In the genomic region with DNA sequence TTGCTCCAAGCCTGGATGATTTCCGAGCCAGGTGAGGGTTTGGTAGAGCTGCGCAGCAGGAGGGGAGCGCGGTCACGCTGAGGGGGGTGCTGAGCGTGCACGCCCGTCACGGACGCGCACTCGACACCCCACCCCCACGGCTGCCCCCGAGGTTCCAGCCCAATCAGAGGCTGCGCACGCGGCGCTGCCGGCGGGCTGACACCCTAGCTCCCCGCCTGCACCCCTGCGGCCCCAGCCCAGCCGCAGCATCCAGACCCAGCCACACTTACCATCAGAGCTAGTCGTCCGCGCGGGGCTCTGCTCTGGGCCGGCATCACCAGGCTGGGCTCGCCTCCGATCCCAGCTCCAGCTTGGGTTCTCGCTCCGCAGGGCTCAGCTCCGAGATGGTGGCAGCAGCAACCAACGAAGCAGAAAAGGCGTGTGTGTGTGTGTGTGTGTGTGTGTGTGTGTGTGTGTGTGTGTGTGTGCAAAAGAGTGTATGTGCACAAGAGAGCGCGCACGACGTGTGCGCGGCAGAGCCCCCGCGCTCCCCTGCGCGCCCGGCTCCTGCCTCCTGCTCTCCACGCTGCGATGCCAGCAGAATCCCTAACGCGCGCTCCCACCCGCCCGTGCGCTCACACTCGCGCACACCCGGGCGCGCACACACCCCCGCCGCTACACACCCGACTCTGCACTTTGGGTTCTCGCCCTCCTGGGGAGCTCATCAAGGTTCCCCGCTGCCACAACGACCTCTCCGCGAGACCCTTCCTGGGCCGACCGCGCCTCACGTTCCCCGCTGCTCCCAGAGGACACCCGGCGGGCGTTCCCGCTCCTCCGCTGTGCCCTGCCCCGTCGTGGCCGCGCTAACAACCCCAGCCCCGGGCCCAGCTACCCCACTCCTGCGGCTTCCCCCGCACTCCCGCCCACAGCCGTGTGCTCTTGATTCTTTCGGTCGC, we compare ENCODE assay signal across 7 mouse cellular contexts. TPM values are rescaled to one million over a fixed set of nuclear protein-coding genes. Genes with fewer than 3 reads are reported as not detected.
DNase-seq lines count a peak whose midpoint lies in the region; ATAC-seq lines count a peak whose summit lies in the region.

TSS of gene Lingo1 (minus strand) at position 748 of the 935 bp plus-strand sequence.

- peak within 1 kb of the TSS; percentile 81 for H3K4me3 ChIP-seq in megakaryocyte, embryonic 14.5 days (replicated peaks)
- H3K4me3 ChIP-seq in hindbrain, embryonic 13.5 days, result peak within 1 kb of the TSS; percentile 66
- peak within 1 kb of the TSS; percentile 55 for H3K4me3 ChIP-seq in limb, embryonic 13.5 days

- H3K27ac ChIP-seq in hindbrain, embryonic 13.5 days, result peak within 1 kb of the TSS; percentile 92
- no peak within 1 kb of the TSS for H3K27ac ChIP-seq in limb, embryonic 13.5 days

- peaks cover 5% of the 10 kb centered on the region; the same call in 1 of the 2 replicates for H3K9me3 ChIP-seq in megakaryocyte, embryonic 14.5 days
- H3K9me3 ChIP-seq in hindbrain, embryonic 13.5 days, result no peaks in the 10 kb centered on the region
- H3K9me3 ChIP-seq in limb, embryonic 13.5 days, result no peaks in the 10 kb centered on the region

- peak within 1 kb of the TSS; percentile 84 for H3K4me2 ChIP-seq in hindbrain, embryonic 13.5 days
- peak within 1 kb of the TSS; percentile 98 for H3K4me2 ChIP-seq in limb, embryonic 13.5 days (replicated peaks)

- peak; percentile 56 for DNase-seq in embryo, embryonic 11 days
- peak; percentile 84 for DNase-seq in right cerebral cortex, postnatal 14 days
- no peak for DNase-seq in c-Kit-positive CD71-positive TER-119-positive erythroid progenitor cells, embryonic 14.5 days (ENCODE audit: low spot score)

- ATAC-seq in megakaryocyte, adult 5-6 weeks (ENCODE audit: poor library complexity, severe bottlenecking), result no peak
- ATAC-seq in hindbrain, embryonic 13.5 days (ENCODE audit: low FRiP score), result peak; percentile 81
- peak; percentile 40; the same call in 1 of the 2 replicates for ATAC-seq in limb, embryonic 13.5 days (ENCODE audit: low FRiP score, low read depth)

- peaks cover 25% of the 10 kb centered on the region for H3K4me1 ChIP-seq in megakaryocyte, embryonic 14.5 days
- H3K4me1 ChIP-seq in hindbrain, embryonic 13.5 days (replicated peaks), result peaks cover 56% of the 10 kb centered on the region
- H3K4me1 ChIP-seq in limb, embryonic 13.5 days, result peaks cover 18% of the 10 kb centered on the region

- H3K9ac ChIP-seq in hindbrain, embryonic 13.5 days, result peak within 1 kb of the TSS; percentile 83
- peak within 1 kb of the TSS; percentile 54 for H3K9ac ChIP-seq in limb, embryonic 13.5 days

- no peaks in the 10 kb centered on the region for H3K36me3 ChIP-seq in megakaryocyte, embryonic 14.5 days (replicated peaks; ENCODE audit: low read length)
- H3K36me3 ChIP-seq in hindbrain, embryonic 13.5 days, result no peaks in the 10 kb centered on the region
- no peaks in the 10 kb centered on the region for H3K36me3 ChIP-seq in limb, embryonic 13.5 days

- peaks cover 99% of the 10 kb centered on the region for H3K27me3 ChIP-seq in megakaryocyte, embryonic 14.5 days (replicated peaks)
- peaks cover 86% of the 10 kb centered on the region for H3K27me3 ChIP-seq in hindbrain, embryonic 13.5 days
- peaks cover 83% of the 10 kb centered on the region for H3K27me3 ChIP-seq in limb, embryonic 13.5 days

- WGBS in hindbrain, embryonic 13.5 days, result under 1% methylated on average over 80 of the region's 88 CpGs
- WGBS in limb, embryonic 13.5 days, result under 1% methylated on average over 81 of the region's 88 CpGs

RNA-seq across cellular contexts. Expression of gene Lingo1, which starts in this region (rescaled TPM):
- polyA plus RNA-seq in megakaryocyte, embryonic 14.5 days (2012; ENCODE audit: insufficient read depth, low replicate concordance), result 15.1 and 26.0 TPM in 2 replicates
- total RNA-seq in megakaryocyte, adult 5-6 weeks (2015), result not detected in 2 replicates
- total RNA-seq in megakaryocyte, adult 5-6 weeks (2017), result not detected in 2 replicates
- polyA plus RNA-seq in hindbrain, embryonic 13.5 days (2015; fragmentation: Nextera tagmentation; extraction: Ambion mirVana), result 48.9 and 50.4 TPM in 2 replicates
- polyA plus RNA-seq in limb, embryonic 13.5 days (2015; fragmentation: Nextera tagmentation; extraction: Ambion mirVana), result 3.0 and 3.4 TPM in 2 replicates
